ENCODE assay signal across 8 mouse cellular contexts in genomic region chr14:30625856-30626726, GRCm38 (mm10). TPM values are rescaled to one million over a fixed set of nuclear protein-coding genes. Genes with fewer than 3 reads are reported as not detected.
DNase-seq lines count a peak whose midpoint lies in the region; ATAC-seq and TF ChIP-seq lines count a peak whose summit lies in the region.

Gene Prkcd (minus strand): TSS chr14:30626210.

- in situ Hi-C loops in CH12.LX (cut with MboI; ENCODE audit: low pct_ligation_motif_present, low pct_unique_long_range_greater_than_20kb, low sequenced_read_pairs): loop anchor here (5.0 kb wide), 1 partner anchor 39 kb away; no protein-coding TSS in a partner anchor

- peaks cover 47 to 72% of the 10 kb centered on the region in 2 experiments for H3K4me1 ChIP-seq in CH12.LX (ENCODE audit: control insufficient read depth in 1 of 2, insufficient read depth in 2 of 2)
- peaks cover 5 to 25% of the 10 kb centered on the region in 2 experiments; a peak in 3 of 4 replicates for H3K4me1 ChIP-seq in heart, embryonic 14.5 days (ENCODE audit: control insufficient read depth in 2 of 2, insufficient read depth in 2 of 2, low read length in 2 of 2)
- H3K4me1 ChIP-seq in liver, embryonic 15.5 days (replicated peaks): peaks cover 58% of the 10 kb centered on the region
- peaks cover 12% of the 10 kb centered on the region for H3K4me1 ChIP-seq in neural tube, embryonic 11.5 days (ENCODE audit: control insufficient read depth, insufficient read depth, low read length)

- dilution Hi-C loops in CH12.LX (cut with MboI; ENCODE audit: extremely low pct_ligation_motif_present, extremely low pct_unique_long_range_greater_than_20kb, low sequenced_read_pairs): no loop called here

- H3K79me2 ChIP-seq in CH12.LX (replicated peaks; ENCODE audit: control insufficient read depth, extremely low read depth, insufficient read depth, poor library complexity, severe bottlenecking): peaks cover 49% of the 10 kb centered on the region

- peak within 1 kb of the TSS; percentile 47 for H3K4me2 ChIP-seq in CH12.LX (ENCODE audit: insufficient read depth, low read depth, poor library complexity, severe bottlenecking)
- peak within 1 kb of the TSS; percentile 84 for H3K4me2 ChIP-seq in heart, embryonic 14.5 days (ENCODE audit: low read length)
- peak within 1 kb of the TSS; percentile 92 for H3K4me2 ChIP-seq in liver, embryonic 15.5 days
- H3K4me2 ChIP-seq in neural tube, embryonic 11.5 days (ENCODE audit: low read depth): peak within 1 kb of the TSS; percentile 59

- DNase-seq in CH12.LX (ENCODE audit: extremely low read depth): peak; percentile 95
- DNase-seq in brain, embryonic 14.5 days (ENCODE audit: low read depth): peak; percentile 81
- peak; percentile 91 for DNase-seq in kidney, postnatal 10 days
- peak; percentile 83 for DNase-seq in neural tube, embryonic 11.5 days (ENCODE audit: low spot score)
- DNase-seq in testis, postnatal 14 days (ENCODE audit: low spot score): peak; percentile 81

- no peak for TF ChIP-seq CTCF in CH12.LX (conservative IDR thresholded peaks at IDR 0.05 in 1 of 2, IDR thresholded peaks at IDR 0.05 in 1 of 2; ENCODE audit: low read depth in 2 of 2, low read length in 2 of 2)
- no peak for TF ChIP-seq CTCF in brain, embryonic 14.5 days (IDR thresholded peaks at IDR 0.05; ENCODE audit: borderline replicate concordance, extremely low read depth, insufficient read depth, insufficient read length)

- no peaks in the 10 kb centered on the region for H3K9me3 ChIP-seq in CH12.LX (replicated peaks; ENCODE audit: low read length)
- H3K9me3 ChIP-seq in heart, embryonic 14.5 days (ENCODE audit: control insufficient read depth, low read length): no peaks in the 10 kb centered on the region
- H3K9me3 ChIP-seq in liver, embryonic 15.5 days (replicated peaks): no peaks in the 10 kb centered on the region
- no peaks in the 10 kb centered on the region for H3K9me3 ChIP-seq in neural tube, embryonic 11.5 days (ENCODE audit: control insufficient read depth, low read length)

- WGBS in heart, embryonic 14.5 days: under 1% methylated on average over 62 of the region's 71 CpGs
- under 1% methylated on average over 68 of the region's 71 CpGs for WGBS in liver, embryonic 15.5 days (ENCODE audit: insufficient replicate concordance)
- WGBS in neural tube, embryonic 11.5 days: under 1% methylated on average over 65 of the region's 71 CpGs

- H3K36me3 ChIP-seq in CH12.LX (replicated peaks in 1 of 2; ENCODE audit: control insufficient read depth in 1 of 2, insufficient read depth in 1 of 2, low read length in 1 of 2): peaks cover 7 to 35% of the 10 kb centered on the region in 2 experiments
- H3K36me3 ChIP-seq in heart, embryonic 14.5 days (ENCODE audit: control insufficient read depth, insufficient read depth, low read length): no peaks in the 10 kb centered on the region
- no peaks in the 10 kb centered on the region for H3K36me3 ChIP-seq in liver, embryonic 15.5 days (replicated peaks)
- no peaks in the 10 kb centered on the region for H3K36me3 ChIP-seq in neural tube, embryonic 11.5 days (ENCODE audit: control insufficient read depth, insufficient read depth, low read length)

- peak; percentile 61; the same call in 1 of the 2 replicates for TF ChIP-seq EP300 in CH12.LX (IDR thresholded peaks at IDR 0.05; ENCODE audit: low read length)

- peak; percentile 55 for ATAC-seq in erythroid progenitor cell, adult 5-6 weeks (replicated peaks; ENCODE audit: low FRiP score, poor library complexity, severe bottlenecking)
- peak; percentile 65 for ATAC-seq in heart, embryonic 14.5 days (ENCODE audit: insufficient number of reproducible peaks, insufficient read depth, low FRiP score, low read depth)
- ATAC-seq in liver, embryonic 15.5 days (ENCODE audit: insufficient read depth): peak; percentile 60
- peak; percentile 60 for ATAC-seq in neural tube, embryonic 11.5 days (ENCODE audit: insufficient read depth, low FRiP score, low TSS enrichment)

- H3K4me3 ChIP-seq in CH12.LX (replicated peaks in 1 of 3; ENCODE audit: low read depth in 2 of 3, low read length in 2 of 3, poor library complexity in 1 of 3): peak within 1 kb of the TSS; percentile 72 to 93 (median 80)
- H3K4me3 ChIP-seq in heart, embryonic 14.5 days (ENCODE audit: control insufficient read depth in 1 of 2, insufficient read depth in 1 of 2, low read depth in 1 of 2, low read length in 2 of 2): peak within 1 kb of the TSS; percentile 65 to 80
- peak within 1 kb of the TSS; percentile 68 for H3K4me3 ChIP-seq in liver, embryonic 15.5 days (replicated peaks)
- H3K4me3 ChIP-seq in neural tube, embryonic 11.5 days (ENCODE audit: low read depth, low read length): peak within 1 kb of the TSS; percentile 60

- TF ChIP-seq RAD21 in CH12.LX (IDR thresholded peaks at IDR 0.05; ENCODE audit: low read depth, low read length): no peak

- H3K9ac ChIP-seq in CH12.LX (ENCODE audit: insufficient read depth, low read depth): peak within 1 kb of the TSS; percentile 64
- peak within 1 kb of the TSS; percentile 84 for H3K9ac ChIP-seq in heart, embryonic 14.5 days (ENCODE audit: low read length)
- H3K9ac ChIP-seq in liver, embryonic 15.5 days: peak within 1 kb of the TSS; percentile 57
- H3K9ac ChIP-seq in neural tube, embryonic 11.5 days (ENCODE audit: low read length): peak within 1 kb of the TSS; percentile 70

- H3K27me3 ChIP-seq in CH12.LX (replicated peaks): no peaks in the 10 kb centered on the region
- no peaks in the 10 kb centered on the region for H3K27me3 ChIP-seq in heart, embryonic 14.5 days (ENCODE audit: control insufficient read depth, insufficient read depth, low read length)
- H3K27me3 ChIP-seq in liver, embryonic 15.5 days: peaks cover 13% of the 10 kb centered on the region; the same call in 1 of the 2 replicates
- no peaks in the 10 kb centered on the region for H3K27me3 ChIP-seq in neural tube, embryonic 11.5 days (ENCODE audit: control insufficient read depth, insufficient read depth, low read length)

- H3K27ac ChIP-seq in CH12.LX (ENCODE audit: insufficient read depth, low read depth): peak within 1 kb of the TSS; percentile 92
- peak within 1 kb of the TSS; percentile 9 to 61; a peak in 3 of 4 replicates for H3K27ac ChIP-seq in heart, embryonic 14.5 days (replicated peaks in 1 of 2; ENCODE audit: control insufficient read depth in 1 of 2, insufficient read depth in 1 of 2, low read depth in 2 of 2, low read length in 2 of 2)
- H3K27ac ChIP-seq in liver, embryonic 15.5 days (replicated peaks): peak within 1 kb of the TSS; percentile 73
- no peak within 1 kb of the TSS for H3K27ac ChIP-seq in neural tube, embryonic 11.5 days (ENCODE audit: low read depth, low read length)

- peak; percentile 78 for TF ChIP-seq POLR2A in CH12.LX (IDR thresholded peaks at IDR 0.05; ENCODE audit: low read depth, low read length)
- no peak for TF ChIP-seq POLR2A in brain, embryonic 14.5 days (IDR thresholded peaks at IDR 0.05; ENCODE audit: borderline replicate concordance, extremely low read depth, insufficient read depth, insufficient read length, poor library complexity, severe bottlenecking)

TF ChIP-seq in CH12.LX, 34 proteins besides CTCF, POLR2A, EP300 and RAD21 (continues in another document):
- TF ChIP-seq IRF4 (IDR thresholded peaks at IDR 0.05; ENCODE audit: low read depth, low read length): peak; percentile 85
- peak; percentile 83 for TF ChIP-seq BHLHE40 (IDR thresholded peaks at IDR 0.05; ENCODE audit: low read depth, low read length)
- TF ChIP-seq CHD2 (IDR thresholded peaks at IDR 0.05; ENCODE audit: low read length): peak; percentile 83
- TF ChIP-seq ZNF384 (IDR thresholded peaks at IDR 0.05; ENCODE audit: low read depth, low read length): no peak
- peak; percentile 22; the same call in 1 of the 2 replicates for TF ChIP-seq MYC (IDR thresholded peaks at IDR 0.05; ENCODE audit: low read depth, low read length)
- 0 out of 2 replicates have a peak, but pooled peaks have one; percentile 60 for TF ChIP-seq KAT2A (IDR thresholded peaks at IDR 0.05; ENCODE audit: insufficient replicate concordance, low read length)
- peak; percentile 78 for TF ChIP-seq NELFE (IDR thresholded peaks at IDR 0.05; ENCODE audit: low read depth, low read length)
- TF ChIP-seq JUND (conservative IDR thresholded peaks at IDR 0.05; ENCODE audit: low read depth, low read length): no peak
- 0 out of 2 replicates have a peak, but pooled peaks have one; percentile 12 for TF ChIP-seq RCOR1 (conservative IDR thresholded peaks at IDR 0.05; ENCODE audit: low read depth, low read length)
- TF ChIP-seq ZMIZ1 (IDR thresholded peaks at IDR 0.05; ENCODE audit: low read depth, low read length): peak; percentile 81
- TF ChIP-seq MXI1 (IDR thresholded peaks at IDR 0.05; ENCODE audit: low read depth, low read length): no peak
- 0 out of 2 replicates have a peak, but pooled peaks have one; percentile 39 for TF ChIP-seq NRF1 (IDR thresholded peaks at IDR 0.05; ENCODE audit: low read depth, low read length)
- peak; percentile 52; the same call in 1 of the 2 replicates for TF ChIP-seq MAX (IDR thresholded peaks at IDR 0.05; ENCODE audit: low read length)
- no peak for TF ChIP-seq E2F4 (IDR thresholded peaks at IDR 0.05; ENCODE audit: insufficient replicate concordance, low read depth, low read length)
- TF ChIP-seq CHD1 (IDR thresholded peaks at IDR 0.05; ENCODE audit: low read depth, low read length): 0 out of 2 replicates have a peak, but pooled peaks have one; percentile 10
- TF ChIP-seq MAZ (IDR thresholded peaks at IDR 0.05; ENCODE audit: low read depth, low read length): 0 out of 2 replicates have a peak, but pooled peaks have one; percentile 56
- TF ChIP-seq SIN3A (IDR thresholded peaks at IDR 0.05; ENCODE audit: low read length): peak; percentile 89; the same call in 1 of the 2 replicates
- TF ChIP-seq TCF12 (IDR thresholded peaks at IDR 0.05; ENCODE audit: low read depth, low read length): peak; percentile 90
- peak; percentile 88 for TF ChIP-seq ETS1 (conservative IDR thresholded peaks at IDR 0.05; ENCODE audit: low read depth, low read length)
- TF ChIP-seq MAFK (IDR thresholded peaks at IDR 0.05; ENCODE audit: insufficient replicate concordance, low read length): 0 out of 2 replicates have a peak, but pooled peaks have one; percentile 1
- TF ChIP-seq UBTF (IDR thresholded peaks at IDR 0.05; ENCODE audit: low read depth, low read length): peak; percentile 77

RNA-seq across cellular contexts. Expression of gene Prkcd, which starts in this region (rescaled TPM):
- total RNA-seq in CH12.LX (2012; rRNA removed) (109 and 110 TPM in 2 replicates), CH12.LX (2014; rRNA removed) (119 and 122 TPM in 2 replicates)
- polyA plus RNA-seq in CH12.LX (2012; ENCODE audit: insufficient read length, low read depth): 186 and 189 TPM in 2 replicates
- 36.8 and 44.7 TPM in 2 replicates for polyA plus RNA-seq in brain, embryonic 14.5 days (2012; rRNA removed)
- total RNA-seq in erythroid progenitor cell, adult 5-6 weeks (2015; ENCODE audit: low replicate concordance): 32.4 and 35.2 TPM in 2 replicates
- total RNA-seq in erythroid progenitor cell, adult 5-6 weeks (2017; ENCODE audit: low replicate concordance): 19.5 and 35.7 TPM in 2 replicates
- 38.4 and 38.6 TPM in 2 replicates for polyA plus RNA-seq in heart, embryonic 14.5 days (2014; fragmentation: Nextera tagmentation; extraction: Ambion mirVana)
- 20.0 and 21.5 TPM in 2 replicates for polyA plus RNA-seq in liver, embryonic 15.5 days (2015; fragmentation: Nextera tagmentation; extraction: Ambion mirVana)
- polyA plus RNA-seq in neural tube, embryonic 11.5 days (2014; fragmentation: Nextera tagmentation; extraction: Ambion mirVana): 30.7 and 36.4 TPM in 2 replicates
